12 mouse cellular contexts compared by ENCODE assay signal in genomic region chr8:94518331-94518730, GRCm38 (mm10).
"Had no signal": no experiment of that assay in that cellular context is flagged by ENCODE, and none has a peak within 500 bp of the region (broad histone marks: within the 10 kb centered on the region; RNA-seq: fewer than 3 reads in every experiment).

No protein-coding gene starts in this region.

- H3K27me3 ChIP-seq: midbrain, embryonic 13.5 days had no signal

- H3K36me3 ChIP-seq: limb, embryonic 13.5 days; midbrain, embryonic 13.5 days had no signal

- H3K4me2 ChIP-seq: limb, embryonic 13.5 days; midbrain, embryonic 13.5 days had no signal

- H3K27ac ChIP-seq: layer of hippocampus, adult 2 months; limb, embryonic 13.5 days; liver, embryonic 14.5 days; midbrain, embryonic 13.5 days had no signal

- H3K9me3 ChIP-seq: limb, embryonic 13.5 days; midbrain, embryonic 13.5 days had no signal

- DNase-seq: kidney, postnatal 10 days; kidney, postnatal 4 days; left cerebral cortex, postnatal 4 days; lung, adult 18-20 months; right cerebral cortex, adult 18-20 months; right cerebral cortex, postnatal 25 days; thymus, adult 18-20 months; thymus, postnatal 14 days had no signal

- ATAC-seq: midbrain, embryonic 13.5 days had no signal

- H3K4me1 ChIP-seq: limb, embryonic 13.5 days; midbrain, embryonic 13.5 days had no signal

- H3K4me3 ChIP-seq: layer of hippocampus, adult 2 months; limb, embryonic 13.5 days; midbrain, embryonic 13.5 days had no signal

- H3K9ac ChIP-seq: limb, embryonic 13.5 days; liver, embryonic 14.5 days; midbrain, embryonic 13.5 days had no signal
